Mouse (Mus musculus) bone marrow macrophage, adult 2 months (primary cell): ENCODE measurements around the gene Mob3a. TPM values are rescaled to one million over a fixed set of nuclear protein-coding genes. Genes with fewer than 3 reads are reported as not detected.

Experiments used
- H3K27ac ChIP-seq: 2 replicates; pipeline ENCODE4 v1.5.1; 2012; ENCODE audit warnings: low read depth, low read length; ENCODE audit not compliant: insufficient read depth
- H3K4me1 ChIP-seq: 2 replicates; pipeline ENCODE4 v1.6.1; 2012; ENCODE audit warnings: low read length; ENCODE audit not compliant: control insufficient read depth, insufficient read depth
- H3K4me3 ChIP-seq: 2 replicates; pipeline ENCODE4 v1.5.1; 2012; ENCODE audit warnings: mild to moderate bottlenecking, low read length, moderate library complexity; ENCODE audit not compliant: insufficient read depth
- CTCF ChIP-seq: IDR thresholded peaks from 2 replicates; pipeline ENCODE4 v1.5.1; 2012; ENCODE audit warnings: low read depth, mild to moderate bottlenecking, low read length, moderate library complexity
- POLR2A ChIP-seq: IDR thresholded peaks from 2 replicates; pipeline ENCODE4 v1.6.1; 2012; ENCODE audit warnings: mild to moderate bottlenecking, low read depth, low read length, borderline replicate concordance
- polyA plus RNA-seq: library from polyadenylated mRNA; stranded (reverse); fragments of >200 nt; gene quantifications from 2 replicates; pipeline ENCODE4 v1.2.4, GENCODE M21; 2012; ENCODE audit not compliant: missing spikeins, insufficient read depth, insufficient read length

Mob3a gene
- polyA plus RNA-seq: 53.3 and 53.8 TPM in 2 replicates

DNA sequence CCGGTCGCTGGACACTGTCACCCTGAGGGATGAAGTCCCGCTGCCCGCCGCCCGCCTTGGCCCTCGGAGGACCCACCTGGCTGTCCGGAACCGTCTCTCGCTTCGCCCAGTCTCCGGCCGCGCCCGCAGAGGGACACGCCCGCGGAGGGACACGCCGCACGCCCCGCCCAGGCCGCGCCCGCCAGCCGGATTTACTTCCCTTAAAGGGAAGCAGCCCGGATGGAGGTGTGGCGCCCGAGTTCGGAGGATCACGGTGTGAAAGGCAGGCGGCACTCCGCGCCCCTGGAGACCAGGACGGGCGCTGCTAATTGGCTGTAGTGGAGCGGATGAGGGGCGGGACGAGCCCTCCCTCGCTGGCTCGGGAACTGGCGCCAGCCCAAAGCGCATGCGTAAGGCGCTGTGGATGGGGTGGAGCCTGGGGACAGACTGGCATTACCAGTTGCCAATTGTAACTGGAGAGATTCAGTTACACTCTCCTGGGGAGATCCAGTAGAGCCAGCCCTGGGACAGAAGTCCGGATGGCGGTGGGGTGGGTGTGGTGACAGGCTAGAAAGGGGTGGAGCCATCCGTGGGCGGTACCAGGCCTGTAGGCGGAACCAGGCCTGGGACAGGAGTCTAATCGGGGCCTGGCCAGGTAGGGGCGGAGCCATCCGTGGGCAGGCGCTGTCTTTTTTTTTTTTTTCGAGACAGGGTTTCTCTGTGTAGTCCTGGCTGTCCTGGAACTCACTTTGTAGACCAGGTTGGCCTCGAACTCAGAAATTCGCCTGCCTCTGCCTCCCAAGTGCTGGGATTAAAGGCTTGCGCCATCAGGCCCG, at the start of gene Mob3a, which contains the start of gene Izumo4:
Gene Mob3a, minus strand, starts transcription at position 257 of the 815 bp plus-strand sequence.
Gene Izumo4, plus strand, starts transcription at position 464 of the 815 bp plus-strand sequence.
- peak within 1 kb of the TSS; percentile 55 for H3K27ac ChIP-seq
- H3K4me1 ChIP-seq: peaks cover 29% of the 10 kb centered on the region
- no peak for TF ChIP-seq CTCF
- 0 out of 2 replicates have a peak, but pooled peaks have one; percentile 5 for TF ChIP-seq POLR2A
- peak within 1 kb of the TSS; percentile 71 for H3K4me3 ChIP-seq

DNA sequence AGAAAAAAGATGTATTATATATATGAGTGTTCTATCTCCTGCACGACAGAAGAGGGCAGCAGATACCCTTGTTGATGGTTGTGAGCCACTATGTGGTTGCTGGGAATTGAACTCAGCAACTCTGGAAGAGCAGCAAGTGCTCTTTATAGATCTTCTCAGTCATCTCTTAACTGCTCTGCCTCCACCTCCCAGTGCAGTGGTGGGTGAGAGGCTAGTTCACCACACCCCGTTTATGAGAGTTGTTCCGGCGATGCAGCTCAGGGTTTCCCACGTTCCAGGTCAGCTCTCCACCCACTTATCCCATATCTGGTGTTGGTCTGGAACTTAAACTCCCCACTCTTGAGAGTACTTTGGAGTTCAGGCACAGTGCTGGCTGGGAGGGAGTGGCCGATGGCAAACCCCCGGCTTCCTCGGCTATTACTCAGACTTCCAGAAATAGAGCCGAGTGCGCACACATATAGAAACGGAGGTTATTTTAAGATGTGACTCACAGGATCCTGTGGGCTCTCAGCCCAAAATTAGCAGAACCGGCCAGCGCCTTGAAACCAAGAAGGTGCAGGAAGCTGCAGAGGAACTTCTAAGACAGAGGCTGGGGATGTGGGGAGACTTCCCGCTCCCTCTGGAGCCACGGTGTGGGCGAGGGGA, 49.5 kb upstream of the Mob3a start:
- H3K4me3 ChIP-seq: peak overlapping the region; percentile 39
- peaks cover 27% of the 10 kb centered on the region for H3K4me1 ChIP-seq
- TF ChIP-seq POLR2A (no peak), CTCF (peak; percentile 29; the same call in 1 of the 2 replicates)
- peak overlapping the region; percentile 98 for H3K27ac ChIP-seq

DNA sequence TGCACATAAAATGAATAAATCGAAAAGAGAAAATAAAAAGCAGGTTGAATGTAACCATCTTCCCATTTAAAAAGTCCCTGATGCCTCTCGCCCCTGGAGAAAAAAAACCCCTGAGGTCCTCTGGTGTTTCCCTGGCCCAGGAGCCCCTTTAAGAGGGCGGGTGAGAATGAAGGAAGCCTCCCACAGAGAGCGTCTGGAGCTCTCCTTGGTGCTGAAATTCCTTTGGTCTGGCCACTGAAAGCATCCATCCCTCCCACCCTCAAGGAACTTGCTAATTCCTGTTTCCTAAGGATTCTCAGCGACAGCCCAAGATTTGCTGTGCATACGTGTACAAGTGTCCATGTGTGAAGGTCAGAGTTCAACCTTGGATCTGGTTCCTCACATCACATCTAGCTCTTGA, 46.8 kb upstream of the Mob3a start:
- Histone ChIP-seq H3K27ac (no peak overlapping the region), H3K4me3 (no peak overlapping the region), H3K4me1 (peaks cover 25% of the 10 kb centered on the region)
- TF ChIP-seq POLR2A: no peak
- TF ChIP-seq CTCF: no peak

DNA sequence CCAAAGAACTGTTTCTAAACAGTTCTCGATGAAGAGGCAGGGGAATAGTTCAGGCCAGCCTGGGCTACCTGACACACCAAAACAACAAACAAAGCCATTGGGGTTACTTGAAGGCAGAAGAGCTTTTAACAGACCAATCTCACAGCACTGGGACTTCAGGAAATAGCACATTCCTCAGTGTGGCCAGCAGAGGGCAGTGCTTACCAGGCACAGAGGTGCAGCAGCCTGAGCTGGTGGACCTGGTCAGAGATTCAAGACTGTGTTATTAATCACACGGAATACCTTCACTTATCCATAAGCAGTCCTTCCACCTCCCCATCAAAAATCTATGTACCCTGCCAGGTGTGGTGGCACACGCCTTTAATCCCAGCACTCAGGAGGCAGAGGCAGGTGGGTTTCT, 45.6 kb upstream of the Mob3a start:
- Histone ChIP-seq H3K27ac (no peak overlapping the region), H3K4me3 (no peak overlapping the region), H3K4me1 (peaks cover 20% of the 10 kb centered on the region)
- TF ChIP-seq POLR2A: no peak
- peak; percentile 59; the same call in 1 of the 2 replicates for TF ChIP-seq CTCF

DNA sequence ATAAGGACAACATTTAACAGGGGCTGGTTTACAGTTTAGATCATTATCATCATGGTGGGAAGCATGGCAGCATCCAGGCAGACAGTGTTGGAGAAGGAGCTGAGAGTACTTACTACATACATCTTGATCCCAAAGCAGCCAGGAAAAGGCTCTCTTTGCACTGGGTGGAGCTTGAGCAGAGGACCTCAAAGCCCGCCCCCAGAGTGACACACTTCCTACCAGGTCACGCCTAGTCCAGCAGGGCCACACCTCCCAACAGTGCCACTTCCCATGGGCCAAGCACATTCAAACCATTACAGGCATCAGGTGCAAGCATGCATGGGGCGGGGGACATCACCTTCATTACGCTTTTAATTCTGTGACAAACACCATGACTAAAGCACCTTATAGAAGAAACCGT, 42.5 kb upstream of the Mob3a start:
- peak overlapping the region; percentile 26 for H3K27ac ChIP-seq
- no peak for TF ChIP-seq POLR2A
- TF ChIP-seq CTCF: no peak
- no peak overlapping the region for H3K4me3 ChIP-seq
- peaks cover 18% of the 10 kb centered on the region for H3K4me1 ChIP-seq

DNA sequence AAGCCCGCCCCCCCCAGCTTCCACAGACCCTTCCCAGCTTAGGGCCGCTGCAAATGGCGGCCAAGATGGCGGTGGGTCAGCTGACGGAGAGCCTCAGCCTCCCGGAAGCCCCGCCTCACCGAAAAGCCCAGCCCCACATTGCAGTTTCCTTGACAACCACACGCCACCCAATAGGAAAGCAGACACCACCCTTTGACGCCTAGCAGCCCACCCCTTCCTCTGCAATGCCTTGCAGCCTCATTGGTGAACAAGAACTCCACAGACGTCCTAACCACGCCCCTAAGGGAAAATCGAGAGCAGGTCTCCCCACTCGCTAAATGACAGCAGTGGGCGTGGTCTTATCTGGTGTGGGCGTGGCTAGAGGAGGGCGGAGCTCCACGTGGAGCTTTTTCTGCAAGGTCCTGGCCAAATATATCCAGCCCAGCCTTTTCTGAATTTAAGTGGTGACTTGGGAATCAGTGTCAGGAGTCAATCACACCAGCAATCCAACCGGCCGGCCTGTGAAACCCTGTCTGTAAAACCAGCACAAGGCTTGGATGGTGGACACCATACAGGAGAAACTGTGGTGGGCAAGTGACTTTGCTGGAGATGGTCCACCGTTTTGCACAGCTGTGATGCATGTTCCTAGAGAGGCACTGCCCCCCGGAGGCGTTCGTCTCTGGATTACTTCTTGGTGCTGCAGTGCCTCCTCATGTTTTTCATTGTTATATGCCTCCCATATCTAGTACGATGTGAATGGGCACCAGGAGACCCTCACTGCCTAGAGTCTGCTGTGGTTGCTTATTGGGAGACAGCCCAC, 40.6 kb upstream of the Mob3a start, which contains the start of gene Ap3d1:
Gene Ap3d1, minus strand, starts transcription at position 85 of the 799 bp plus-strand sequence.
- peak within 1 kb of the TSS; percentile 98 for H3K4me3 ChIP-seq
- H3K27ac ChIP-seq: peak within 1 kb of the TSS; percentile 81
- peaks cover 30% of the 10 kb centered on the region for H3K4me1 ChIP-seq
- TF ChIP-seq CTCF: no peak
- TF ChIP-seq POLR2A: no peak

DNA sequence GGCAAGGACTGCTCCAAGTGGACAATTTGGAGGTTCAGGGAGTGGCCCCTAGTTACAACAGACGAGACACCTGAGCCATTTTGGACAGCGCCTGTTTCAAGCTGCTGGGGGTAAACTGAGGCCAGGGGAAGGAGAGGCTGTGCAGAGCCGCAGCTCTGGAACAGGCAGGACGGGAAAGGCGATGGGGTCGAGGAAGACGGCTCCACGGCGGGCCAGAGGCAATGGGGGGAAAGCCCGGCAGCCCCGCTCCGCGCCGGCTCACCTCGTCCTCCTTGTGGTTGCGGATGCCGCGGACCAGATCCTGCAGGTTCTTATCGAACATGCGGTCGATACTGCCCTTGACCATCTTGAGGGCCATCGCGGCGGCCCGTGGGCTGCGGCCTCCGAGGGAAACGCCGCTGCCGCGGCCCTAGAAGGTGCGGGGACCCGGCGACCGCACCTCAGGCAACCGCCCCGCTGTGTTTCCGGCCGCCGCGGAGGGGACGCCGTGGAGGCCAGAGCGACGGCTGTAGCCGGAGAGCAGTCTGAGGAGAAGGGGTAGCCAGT, 39.9 kb upstream of the Mob3a start:
- no peak for TF ChIP-seq CTCF
- TF ChIP-seq POLR2A: no peak
- Histone ChIP-seq H3K4me3 (peak overlapping the region; percentile 98), H3K27ac (peak overlapping the region; percentile 81), H3K4me1 (peaks cover 37% of the 10 kb centered on the region)

DNA sequence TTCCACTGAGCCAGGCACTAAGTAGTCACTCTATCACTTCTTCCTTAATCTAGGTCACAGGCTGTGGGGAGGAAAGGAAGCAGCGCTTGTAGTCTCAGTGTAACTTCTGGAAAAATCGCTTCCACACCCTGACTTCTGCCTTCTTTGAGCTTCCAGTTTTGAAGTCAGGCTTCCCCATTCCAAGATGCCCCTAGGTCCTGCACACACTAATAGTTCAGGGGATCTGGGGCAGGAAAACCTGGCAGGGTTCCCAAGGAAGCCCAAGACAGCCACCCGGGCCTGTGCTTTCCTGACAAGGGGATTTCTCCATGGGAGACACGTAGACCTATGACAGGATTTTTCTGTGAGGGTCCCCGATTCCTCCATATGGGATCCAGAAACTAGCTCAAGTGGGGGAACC, 39.4 kb upstream of the Mob3a start:
- Histone ChIP-seq H3K4me3 (peak overlapping the region; percentile 98), H3K27ac (peak overlapping the region; percentile 81), H3K4me1 (peaks cover 42% of the 10 kb centered on the region)
- TF ChIP-seq POLR2A (no peak), CTCF (no peak)

DNA sequence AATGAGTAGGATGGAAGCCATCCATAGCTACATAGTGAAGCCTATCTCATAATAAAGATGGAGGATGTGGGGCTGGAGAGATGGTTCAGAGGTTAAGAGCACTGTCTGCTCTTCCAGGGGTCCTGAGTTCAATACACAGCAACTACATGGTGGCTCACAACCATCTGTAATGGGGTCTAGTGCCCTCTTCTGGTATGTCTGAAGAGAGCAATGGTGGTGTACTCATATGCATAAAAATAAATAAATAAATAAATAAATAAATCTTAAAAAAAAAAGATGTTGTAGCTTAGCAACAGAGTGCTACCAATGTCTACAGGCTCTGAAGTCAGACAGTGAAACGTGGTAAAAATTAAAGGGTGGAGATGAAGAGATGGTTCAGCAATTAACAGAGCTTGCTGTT, 36.9 kb upstream of the Mob3a start:
- peaks cover 43% of the 10 kb centered on the region for H3K4me1 ChIP-seq
- no peak for TF ChIP-seq CTCF
- no peak for TF ChIP-seq POLR2A
- H3K27ac ChIP-seq: no peak overlapping the region
- H3K4me3 ChIP-seq: no peak overlapping the region
